In the genomic region with DNA sequence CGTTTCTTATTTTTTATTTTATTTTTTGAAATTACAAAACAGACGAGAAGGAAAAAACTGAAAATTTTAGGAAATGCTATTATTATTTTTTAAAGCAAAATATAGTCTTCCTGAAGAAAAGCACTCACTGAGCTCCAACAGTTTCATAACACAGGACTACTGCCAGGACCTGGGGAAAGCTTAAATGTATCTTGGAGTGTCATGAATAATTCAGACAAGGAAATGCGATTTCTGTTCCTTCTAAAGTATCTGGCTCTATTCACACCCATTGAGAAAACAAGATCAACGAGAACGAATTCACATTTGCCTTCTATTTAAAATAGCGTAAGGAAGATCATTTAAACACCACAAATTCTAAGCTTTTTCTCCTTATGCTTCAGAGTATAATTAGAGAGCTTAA, we compare ENCODE assay signal across 11 mouse cellular contexts.
"Had no signal": no experiment of that assay in that cellular context is flagged by ENCODE, and none has a peak within 500 bp of the region (broad histone marks: within the 10 kb centered on the region; RNA-seq: fewer than 3 reads in every experiment).

No protein-coding gene starts in this region.

- H3K27ac ChIP-seq: kidney, embryonic 15.5 days; limb, embryonic 13.5 days; liver, embryonic 14.5 days; midbrain, embryonic 13.5 days; stomach, embryonic 15.5 days had no signal

- H3K4me3 ChIP-seq: kidney, embryonic 15.5 days; limb, embryonic 13.5 days; midbrain, embryonic 13.5 days; stomach, embryonic 15.5 days had no signal

- H3K9ac ChIP-seq: kidney, embryonic 15.5 days; limb, embryonic 13.5 days; liver, embryonic 14.5 days; midbrain, embryonic 13.5 days; stomach, embryonic 15.5 days had no signal

- H3K27me3 ChIP-seq: kidney, embryonic 15.5 days; limb, embryonic 13.5 days; midbrain, embryonic 13.5 days; stomach, embryonic 15.5 days had no signal

- H3K36me3 ChIP-seq: kidney, embryonic 15.5 days; limb, embryonic 13.5 days; midbrain, embryonic 13.5 days; stomach, embryonic 15.5 days had no signal

- ATAC-seq: midbrain, embryonic 13.5 days had no signal

- H3K4me1 ChIP-seq: limb, embryonic 13.5 days; stomach, embryonic 15.5 days had no signal

- DNase-seq: kidney, postnatal 14 days; layer of hippocampus, adult 9-11 months; layer of hippocampus, postnatal 36 days; lung, adult 18-20 months; right cerebral cortex, postnatal 14 days; thymus, postnatal 4 days had no signal

- H3K9me3 ChIP-seq: kidney, embryonic 15.5 days; limb, embryonic 13.5 days; midbrain, embryonic 13.5 days; stomach, embryonic 15.5 days had no signal

- H3K4me2 ChIP-seq: kidney, embryonic 15.5 days; limb, embryonic 13.5 days; midbrain, embryonic 13.5 days; stomach, embryonic 15.5 days had no signal
